Mouse (Mus musculus): ENCODE measurements around the gene Synj2. TPM values are rescaled to one million over a fixed set of nuclear protein-coding genes. Genes with fewer than 3 reads are reported as not detected.
A peak's percentile ranks its signal among the peaks of the same experiment; 100 is the strongest.

The Synj2 gene
- 3.0 and 3.8 TPM in 2 replicates for polyA plus RNA-seq (2015; fragmentation: Nextera tagmentation; extraction: Ambion mirVana)

GRCm38 (mm10) chr17:5941230-5942043 is at the start of gene Synj2:
Gene Synj2 (plus strand): TSS chr17:5941280.
- ATAC-seq (ENCODE audit: insufficient number of reproducible peaks, low FRiP score, low TSS enrichment, low read depth) = no peak
- WGBS = 1% methylated on average over 48 of the region's 52 CpGs
- H3K36me3 ChIP-seq = no peaks in the 10 kb centered on the region
- H3K27me3 ChIP-seq = peaks cover 5% of the 10 kb centered on the region; the same call in 1 of the 2 replicates
- H3K4me3 ChIP-seq = peak within 1 kb of the TSS; percentile 68
- no peaks in the 10 kb centered on the region for H3K9me3 ChIP-seq
- peak within 1 kb of the TSS; percentile 64 for H3K9ac ChIP-seq
- H3K4me1 ChIP-seq = peaks cover 12% of the 10 kb centered on the region
- H3K27ac ChIP-seq = 0 out of 2 replicates have a peak within 1 kb of the TSS, but pooled peaks have one; percentile 47
- H3K4me2 ChIP-seq = peak within 1 kb of the TSS; percentile 76

- Histone ChIP-seq H3K9ac (no peak overlapping the region), H3K4me1 (peaks cover 9% of the 10 kb centered on the region; the same call in 1 of the 2 replicates), H3K4me2 (no peak overlapping the region), H3K4me3 (no peak overlapping the region), H3K9me3 (no peaks in the 10 kb centered on the region), H3K27ac (no peak overlapping the region), H3K36me3 (peaks cover 22% of the 10 kb centered on the region), H3K27me3 (no peaks in the 10 kb centered on the region)
- no peak for ATAC-seq (ENCODE audit: insufficient number of reproducible peaks, low FRiP score, low TSS enrichment, low read depth)
- WGBS = 79% methylated on average over 9 of the region's 9 CpGs
These were observed 49.0 kb upstream of the Synj2 start for GRCm38 (mm10) chr17:5891933-5892683.

GRCm38 (mm10) chr17:5893092-5893491 is 48.0 kb upstream of the Synj2 start:
- H3K27ac ChIP-seq = peak overlapping the region; percentile 59; the same call in 1 of the 2 replicates
- peaks cover 7% of the 10 kb centered on the region; the same call in 1 of the 2 replicates for H3K4me1 ChIP-seq
- H3K9me3 ChIP-seq = no peaks in the 10 kb centered on the region
- WGBS = 26% methylated on average over 7 of the region's 7 CpGs
- ATAC-seq (ENCODE audit: insufficient number of reproducible peaks, low FRiP score, low TSS enrichment, low read depth) = no peak
- H3K36me3 ChIP-seq = peaks cover 22% of the 10 kb centered on the region
- H3K4me2 ChIP-seq = no peak overlapping the region
- H3K27me3 ChIP-seq = no peaks in the 10 kb centered on the region
- H3K9ac ChIP-seq = no peak overlapping the region
- no peak overlapping the region for H3K4me3 ChIP-seq

- H3K36me3 ChIP-seq = peaks cover 22% of the 10 kb centered on the region
- WGBS = 66% methylated on average over 7 of the region's 7 CpGs
- H3K4me1 ChIP-seq = peaks cover 10% of the 10 kb centered on the region; the same call in 1 of the 2 replicates
- H3K4me2 ChIP-seq = no peak overlapping the region
- H3K27me3 ChIP-seq = no peaks in the 10 kb centered on the region
- no peak for ATAC-seq (ENCODE audit: insufficient number of reproducible peaks, low FRiP score, low TSS enrichment, low read depth)
- no peak overlapping the region for H3K4me3 ChIP-seq
- H3K9ac ChIP-seq = no peak overlapping the region
- H3K9me3 ChIP-seq = no peaks in the 10 kb centered on the region
- peak overlapping the region; percentile 59; the same call in 1 of the 2 replicates for H3K27ac ChIP-seq
These were observed 47.4 kb upstream of the Synj2 start for GRCm38 (mm10) chr17:5893574-5894148.

- Histone ChIP-seq H3K9ac (no peak overlapping the region), H3K27me3 (no peaks in the 10 kb centered on the region), H3K27ac (no peak overlapping the region), H3K4me2 (no peak overlapping the region), H3K4me3 (no peak overlapping the region), H3K36me3 (peaks cover 25% of the 10 kb centered on the region), H3K9me3 (no peaks in the 10 kb centered on the region), H3K4me1 (peaks cover 10% of the 10 kb centered on the region; the same call in 1 of the 2 replicates)
- ATAC-seq (ENCODE audit: insufficient number of reproducible peaks, low FRiP score, low TSS enrichment, low read depth) = no peak
- WGBS = 43% methylated on average over 4 of the region's 4 CpGs
These were observed 45.0 kb upstream of the Synj2 start for GRCm38 (mm10) chr17:5896066-5896465.

GRCm38 (mm10) chr17:5896607-5897006 is 44.5 kb upstream of the Synj2 start:
- Histone ChIP-seq H3K36me3 (peaks cover 24% of the 10 kb centered on the region), H3K9me3 (no peaks in the 10 kb centered on the region), H3K4me1 (peaks cover 10% of the 10 kb centered on the region; the same call in 1 of the 2 replicates), H3K4me3 (no peak overlapping the region), H3K27me3 (no peaks in the 10 kb centered on the region), H3K4me2 (no peak overlapping the region), H3K27ac (no peak overlapping the region), H3K9ac (no peak overlapping the region)
- 80% methylated on average over 7 of the region's 7 CpGs for WGBS
- ATAC-seq (ENCODE audit: insufficient number of reproducible peaks, low FRiP score, low TSS enrichment, low read depth) = no peak

- Histone ChIP-seq H3K4me2 (no peak overlapping the region), H3K27me3 (no peaks in the 10 kb centered on the region), H3K9me3 (no peaks in the 10 kb centered on the region), H3K4me3 (no peak overlapping the region), H3K36me3 (peaks cover 33% of the 10 kb centered on the region), H3K9ac (no peak overlapping the region), H3K27ac (no peak overlapping the region), H3K4me1 (peaks cover 10% of the 10 kb centered on the region; the same call in 1 of the 2 replicates)
- WGBS = 85% methylated on average over 17 of the region's 17 CpGs
- ATAC-seq (ENCODE audit: insufficient number of reproducible peaks, low FRiP score, low TSS enrichment, low read depth) = no peak
These were observed 43.5 kb upstream of the Synj2 start for GRCm38 (mm10) chr17:5897326-5898200.

- peaks cover 40% of the 10 kb centered on the region for H3K36me3 ChIP-seq
- 89% methylated on average over 6 of the region's 6 CpGs for WGBS
- H3K4me2 ChIP-seq = no peak overlapping the region
- ATAC-seq (ENCODE audit: insufficient number of reproducible peaks, low FRiP score, low TSS enrichment, low read depth) = no peak
- H3K4me1 ChIP-seq = 0 out of 2 replicates have a peak, but pooled peaks cover 3% of the 10 kb centered on the region
- no peak overlapping the region for H3K4me3 ChIP-seq
- no peak overlapping the region for H3K9ac ChIP-seq
- no peaks in the 10 kb centered on the region for H3K9me3 ChIP-seq
- H3K27ac ChIP-seq = no peak overlapping the region
- no peaks in the 10 kb centered on the region for H3K27me3 ChIP-seq
These were observed 41.8 kb upstream of the Synj2 start for GRCm38 (mm10) chr17:5899251-5899650.

GRCm38 (mm10) chr17:5901381-5901780 is 39.7 kb upstream of the Synj2 start:
- H3K27me3 ChIP-seq = no peaks in the 10 kb centered on the region

GRCm38 (mm10) chr17:5903630-5904301 is 37.3 kb upstream of the Synj2 start:
- Histone ChIP-seq H3K9ac (no peak overlapping the region), H3K4me2 (no peak overlapping the region), H3K36me3 (peaks cover 76% of the 10 kb centered on the region), H3K4me1 (no peaks in the 10 kb centered on the region), H3K27ac (no peak overlapping the region), H3K9me3 (no peaks in the 10 kb centered on the region), H3K4me3 (no peak overlapping the region), H3K27me3 (no peaks in the 10 kb centered on the region)
- no peak for ATAC-seq (ENCODE audit: insufficient number of reproducible peaks, low FRiP score, low TSS enrichment, low read depth)
- 65% methylated on average over 6 of the region's 6 CpGs for WGBS

More at GRCm38 (mm10) chr17:5901381-5901780, 39.7 kb upstream of the Synj2 start:
- WGBS = 79% methylated on average over 5 of the region's 5 CpGs
- Histone ChIP-seq H3K4me2 (no peak overlapping the region), H3K4me1 (0 out of 2 replicates have a peak, but pooled peaks cover 3% of the 10 kb centered on the region), H3K36me3 (peaks cover 57% of the 10 kb centered on the region), H3K27ac (no peak overlapping the region), H3K4me3 (no peak overlapping the region), H3K9me3 (no peaks in the 10 kb centered on the region), H3K9ac (no peak overlapping the region)
- ATAC-seq (ENCODE audit: insufficient number of reproducible peaks, low FRiP score, low TSS enrichment, low read depth) = no peak

Data from limb, embryonic 15.5 days (tissue).